Mouse (Mus musculus) liver, embryonic 11.5 days (tissue): ENCODE results near the gene Isyna1. TPM values are rescaled to one million over a fixed set of nuclear protein-coding genes. Genes with fewer than 3 reads are reported as not detected.
"Not testable (repeated sequence)": the region's sequence is repeated elsewhere in the genome, so short reads cannot be mapped to it uniquely, and the experiment has no call there.

ENCODE experiments used
- ATAC-seq: fragments of 200-750 bp; cut with Nextera tagmentation; replicated peaks from 2 replicates; pipeline ENCODE4 v1.8.0; 2017; ENCODE audit warnings: moderate number of reproducible peaks, mild to moderate bottlenecking, moderate TSS enrichment, moderate library complexity; ENCODE audit not compliant: low FRiP score
- DNase-seq: peaks from one replicate; pipeline ENCODE4 v3.0.0-alpha.2; 2017; ENCODE audit warnings: low spot score
- H3K27ac ChIP-seq: fragments of 300-500 bp; sonication (generic); 2 replicates; pipeline ENCODE4 v1.5.1; 2014; ENCODE audit warnings: mild to moderate bottlenecking, low read depth, low read length, control low read depth
- H3K27me3 ChIP-seq: fragments of 300-500 bp; sonication (generic); replicated peaks from 2 replicates; pipeline ENCODE4 v1.6.1; 2014; ENCODE audit warnings: low read length, mixed read lengths; ENCODE audit not compliant: control insufficient read depth, insufficient read depth
- H3K36me3 ChIP-seq: fragments of 300-500 bp; sonication (generic); 2 replicates; pipeline ENCODE4 v1.6.1; 2014; ENCODE audit warnings: mild to moderate bottlenecking, low read length, moderate library complexity, mixed read lengths; ENCODE audit not compliant: control insufficient read depth, insufficient read depth
- H3K4me1 ChIP-seq: fragments of 300-500 bp; sonication (generic); replicated peaks from 2 replicates; pipeline ENCODE4 v1.6.1; 2014; ENCODE audit warnings: low read length, mixed read lengths; ENCODE audit not compliant: control insufficient read depth, insufficient read depth
- H3K4me2 ChIP-seq: fragments of 300-500 bp; sonication (generic); 2 replicates; pipeline ENCODE4 v1.6.1; 2014; ENCODE audit warnings: mild to moderate bottlenecking, control low read depth, moderate library complexity
- H3K4me3 ChIP-seq: fragments of 300-500 bp; sonication (generic); 2 replicates; pipeline ENCODE4 v1.5.1; 2014; ENCODE audit warnings: low read depth, low read length, control low read depth
- H3K9ac ChIP-seq: fragments of 300-500 bp; sonication (generic); 2 replicates; pipeline ENCODE4 v1.6.1; 2014; ENCODE audit warnings: low read depth, low read length, control low read depth
- H3K9me3 ChIP-seq: fragments of 300-500 bp; sonication (generic); 2 replicates; pipeline ENCODE4 v1.6.1; 2016; ENCODE audit warnings: low read length, inconsistent platforms, mixed read lengths; ENCODE audit not compliant: control insufficient read depth
- WGBS: fragments of 180-500 bp; shearing (Covaris S2); extraction: QIAGEN DNeasy Blood & Tissue Kit; methylation state at CpG from one replicate; pipeline ENCODE4 v1.1.7; 2014; 5-methylcytosine and 5-hydroxymethylcytosine counted together
- polyA plus RNA-seq: library from polyadenylated mRNA; unstranded; fragments of >200 nt; fragmentation: Nextera tagmentation; extraction: Ambion mirVana; gene quantifications from 2 replicates; pipeline ENCODE4 v1.2.1, GENCODE M21; 2014

The Isyna1 gene
- polyA plus RNA-seq, 1 experiment from 2014 or later, result 177 TPM

DNA sequence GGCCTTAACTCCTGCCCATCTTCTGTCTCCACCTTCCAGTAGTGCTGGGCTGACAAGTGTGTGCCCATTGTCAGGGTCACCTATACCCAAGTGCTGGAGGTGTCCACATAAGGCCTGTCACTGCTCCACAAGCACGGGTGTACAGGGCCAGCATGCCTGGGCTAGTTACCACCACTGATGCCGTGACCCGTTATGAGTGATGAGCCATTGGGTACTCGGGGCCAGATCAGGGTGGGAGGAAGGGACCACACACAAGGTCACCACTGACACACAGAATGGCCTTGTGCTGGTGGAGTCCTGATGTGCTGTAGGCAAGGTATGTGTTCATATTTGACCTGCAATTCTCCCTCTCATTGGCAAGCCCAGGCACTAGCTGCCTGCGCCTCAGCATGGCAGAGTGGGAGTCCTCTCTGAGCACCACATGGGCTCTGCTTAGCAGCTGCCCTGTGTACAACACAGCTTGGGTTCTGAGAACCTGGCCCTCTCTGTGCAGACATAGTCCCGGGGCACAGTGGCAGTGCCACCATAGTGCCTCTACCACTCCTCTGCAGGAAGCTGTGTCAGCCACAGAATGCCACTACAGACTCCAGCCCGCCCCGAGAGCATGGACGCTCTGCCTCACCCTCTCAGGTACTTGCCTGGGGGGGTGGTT is 9.4 kb upstream of the Isyna1 start:
- no peak for DNase-seq
- Histone ChIP-seq H3K4me2 (no peak overlapping the region), H3K9ac (no peak overlapping the region), H3K4me3 (no peak overlapping the region), H3K4me1 (no peaks in the 10 kb centered on the region), H3K27me3 (no peaks in the 10 kb centered on the region), H3K9me3 (no peaks in the 10 kb centered on the region), H3K27ac (no peak overlapping the region), H3K36me3 (peaks cover 29% of the 10 kb centered on the region)
- WGBS, result 90% methylated on average over 9 of the region's 9 CpGs
- ATAC-seq, result no peak

DNA sequence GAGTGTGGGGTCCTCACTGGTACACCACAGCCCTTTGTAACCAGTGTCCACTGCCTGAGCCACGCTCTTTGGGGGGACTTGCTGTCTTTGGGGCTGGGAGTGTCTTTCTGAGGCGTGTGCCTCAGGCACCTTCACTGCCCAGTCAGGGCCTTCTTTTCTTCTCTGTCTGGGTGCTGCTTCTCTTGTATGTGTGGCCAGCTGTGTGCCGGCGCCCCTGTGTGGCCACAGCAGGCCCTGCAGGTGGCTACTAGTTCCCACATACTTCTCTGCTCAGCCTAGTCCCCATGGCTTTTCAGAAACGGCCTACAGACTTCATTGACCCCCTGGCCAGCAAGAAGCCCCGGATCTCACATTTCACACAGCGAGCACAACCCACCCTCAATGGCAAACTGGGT is 8.9 kb upstream of the Isyna1 start:
- H3K36me3 ChIP-seq, result peaks cover 29% of the 10 kb centered on the region
- no peak overlapping the region for H3K4me2 ChIP-seq
- DNase-seq (no peak), ATAC-seq (peak; percentile 46; the same call in 1 of the 2 replicates)
- no peaks in the 10 kb centered on the region for H3K9me3 ChIP-seq
- WGBS, result 47% methylated on average over 7 of the region's 7 CpGs
- no peak overlapping the region for H3K4me3 ChIP-seq
- H3K27me3 ChIP-seq, result no peaks in the 10 kb centered on the region
- no peaks in the 10 kb centered on the region for H3K4me1 ChIP-seq
- H3K9ac ChIP-seq, result no peak overlapping the region
- no peak overlapping the region for H3K27ac ChIP-seq

DNA sequence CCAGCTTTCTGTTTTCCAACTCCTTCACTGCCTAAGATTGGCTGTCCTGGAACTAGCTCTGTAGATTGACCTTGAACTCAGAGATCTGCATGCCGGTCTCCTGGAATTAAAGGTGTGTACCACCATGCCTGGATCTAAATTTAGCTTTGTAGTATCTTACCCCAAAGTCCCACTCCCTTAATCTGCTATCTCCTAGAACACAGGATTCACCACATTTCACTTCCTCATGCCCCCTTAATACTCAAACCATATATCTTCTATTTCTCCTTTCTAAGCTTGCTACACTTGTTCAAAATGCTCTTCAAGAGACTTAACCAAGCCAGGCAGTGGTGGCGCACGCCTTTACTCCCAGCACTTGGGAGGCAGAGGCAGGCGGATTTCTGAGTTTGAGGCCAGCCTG is 6.2 kb upstream of the Isyna1 start:
- not testable (repeated sequence) for H3K4me2 ChIP-seq, H3K4me1 ChIP-seq, H3K9me3 ChIP-seq, DNase-seq, ATAC-seq, H3K9ac ChIP-seq, H3K27me3 ChIP-seq, H3K27ac ChIP-seq, H3K4me3 ChIP-seq
- WGBS, result 79% methylated on average over 4 of the region's 4 CpGs
- H3K36me3 ChIP-seq, result peaks cover 36% of the 10 kb centered on the region

DNA sequence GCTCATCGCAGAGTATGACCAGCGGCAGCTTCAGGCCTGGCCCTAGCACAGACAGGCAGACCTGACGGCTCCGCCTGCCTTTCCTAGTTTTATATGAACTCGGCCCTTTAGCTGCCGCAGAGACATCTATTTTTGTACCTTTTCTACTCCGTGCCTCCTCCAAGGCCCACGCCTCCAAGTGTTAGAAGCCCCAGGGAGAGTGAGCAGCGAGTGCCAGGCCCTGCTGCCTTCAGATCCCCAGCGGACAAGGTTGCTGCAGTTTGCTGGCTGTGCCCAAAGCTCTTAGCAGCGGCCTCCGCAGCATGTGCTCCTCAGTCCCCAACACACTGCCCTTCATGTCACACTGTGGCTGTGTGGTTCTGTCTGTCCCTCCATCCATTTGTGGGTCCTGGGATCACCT is 2.6 kb upstream of the Isyna1 start:
- Histone ChIP-seq H3K9me3 (no peaks in the 10 kb centered on the region), H3K27ac (no peak overlapping the region), H3K4me1 (peaks cover 25% of the 10 kb centered on the region), H3K9ac (no peak overlapping the region), H3K27me3 (no peaks in the 10 kb centered on the region), H3K4me3 (no peak overlapping the region), H3K4me2 (no peak overlapping the region), H3K36me3 (peaks cover 30% of the 10 kb centered on the region)
- DNase-seq (no peak), ATAC-seq (no peak)
- 91% methylated on average over 12 of the region's 12 CpGs for WGBS

DNA sequence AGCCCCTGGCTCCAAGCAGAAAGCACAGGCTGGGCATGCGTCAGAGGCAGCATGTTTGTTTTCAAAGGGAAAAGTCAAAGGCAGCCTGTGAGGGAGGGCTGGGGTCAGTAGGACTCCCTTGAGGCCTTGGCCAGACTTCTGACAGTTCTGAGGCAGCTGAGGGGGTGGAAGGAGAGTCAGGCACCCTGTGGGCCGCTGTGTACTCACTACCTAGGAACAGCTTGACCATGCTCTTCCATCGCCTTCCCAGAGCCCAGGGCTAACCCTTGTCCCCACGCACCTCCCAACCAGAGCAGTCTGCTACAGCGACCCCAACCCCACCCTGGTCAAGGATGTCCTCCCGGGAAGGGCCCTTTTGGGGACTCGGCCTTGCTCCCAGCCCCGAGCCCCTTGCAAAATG is 1.0 kb upstream of the Isyna1 start:
- ATAC-seq (no peak), DNase-seq (no peak)
- peaks cover 41% of the 10 kb centered on the region for H3K4me1 ChIP-seq

DNA sequence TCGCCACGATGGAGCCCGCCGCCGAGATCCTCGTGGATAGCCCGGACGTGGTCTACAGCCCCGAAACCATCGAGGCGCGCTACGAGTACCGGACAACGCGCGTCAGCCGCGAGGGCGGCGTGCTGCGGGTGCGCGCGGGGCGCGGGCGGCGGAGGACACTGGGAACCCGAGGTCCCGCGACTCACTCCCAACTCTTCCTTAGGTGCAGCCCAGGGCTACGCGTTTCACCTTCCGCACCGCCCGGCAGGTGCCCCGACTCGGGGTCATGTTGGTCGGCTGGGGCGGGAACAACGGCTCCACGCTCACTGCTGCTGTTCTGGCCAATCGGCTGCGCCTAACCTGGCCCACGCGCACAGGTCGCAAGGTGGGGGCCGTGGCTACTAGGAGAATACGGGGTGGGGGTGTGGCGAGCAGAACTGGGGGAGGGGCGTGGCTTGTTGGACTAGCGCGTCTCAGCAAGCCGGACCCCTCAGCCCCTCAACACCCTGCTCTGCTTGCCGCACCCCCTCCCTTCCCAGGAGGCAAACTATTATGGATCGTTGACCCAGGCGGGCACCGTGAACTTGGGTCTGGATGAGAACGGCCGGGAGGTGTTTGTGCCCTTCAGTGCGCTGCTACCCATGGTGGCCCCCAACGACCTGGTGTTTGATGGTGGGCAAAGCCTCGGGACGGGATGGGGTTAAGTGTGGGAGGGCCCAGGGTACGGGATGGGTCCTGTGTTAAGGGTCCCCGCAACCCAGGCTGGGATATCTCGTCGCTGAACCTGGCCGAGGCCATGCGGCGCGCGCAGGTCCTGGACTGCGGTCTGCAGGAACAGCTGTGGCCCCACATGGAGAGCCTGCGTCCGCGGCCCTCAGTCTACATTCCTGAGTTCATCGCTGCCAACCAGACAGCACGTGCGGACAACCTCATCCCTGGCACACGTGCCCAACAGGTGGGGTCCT is 720 bp downstream of the Isyna1 start:
- peaks cover 55% of the 10 kb centered on the region for H3K4me1 ChIP-seq
- no peaks in the 10 kb centered on the region for H3K27me3 ChIP-seq
- WGBS, result 6% methylated on average over 82 of the region's 82 CpGs
- peaks cover 33% of the 10 kb centered on the region for H3K36me3 ChIP-seq
- no peaks in the 10 kb centered on the region for H3K9me3 ChIP-seq
- DNase-seq, result peak; percentile 71
- peak overlapping the region; percentile 62 for H3K4me3 ChIP-seq
- H3K9ac ChIP-seq, result peak overlapping the region; percentile 70
- H3K4me2 ChIP-seq, result peak overlapping the region; percentile 90
- peak; percentile 14; the same call in 1 of the 2 replicates for ATAC-seq
- H3K27ac ChIP-seq, result peak overlapping the region; percentile 66

More for the DNA sequence above, 1.0 kb upstream of the Isyna1 start:
- peak overlapping the region; percentile 90 for H3K4me2 ChIP-seq
- H3K9ac ChIP-seq, result peak overlapping the region; percentile 70
- H3K4me3 ChIP-seq, result peak overlapping the region; percentile 62
- H3K27me3 ChIP-seq, result no peaks in the 10 kb centered on the region
- WGBS, result 60% methylated on average over 8 of the region's 8 CpGs
- no peaks in the 10 kb centered on the region for H3K9me3 ChIP-seq
- H3K36me3 ChIP-seq, result peaks cover 35% of the 10 kb centered on the region
- peak overlapping the region; percentile 66 for H3K27ac ChIP-seq

DNA sequence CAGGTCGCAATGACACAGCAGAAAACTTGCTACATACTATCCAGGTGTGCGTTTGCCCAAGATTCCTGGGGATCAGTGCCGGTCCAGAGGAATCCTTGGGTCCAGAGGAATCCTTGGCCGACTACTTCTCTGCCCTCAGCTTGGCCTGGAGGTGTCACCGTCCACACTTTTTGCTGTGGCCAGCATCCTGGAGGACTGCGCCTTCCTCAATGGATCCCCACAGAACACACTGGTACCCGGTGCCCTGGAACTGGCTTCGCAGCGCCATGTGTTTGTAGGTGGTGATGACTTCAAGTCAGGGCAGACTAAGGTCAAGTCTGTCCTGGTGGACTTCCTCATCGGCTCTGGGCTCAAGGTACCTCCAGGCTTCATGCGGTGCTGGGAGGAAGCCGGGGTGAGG is 1.6 kb downstream of the Isyna1 start:
- no peaks in the 10 kb centered on the region for H3K9me3 ChIP-seq
- ATAC-seq, result no peak

DNA sequence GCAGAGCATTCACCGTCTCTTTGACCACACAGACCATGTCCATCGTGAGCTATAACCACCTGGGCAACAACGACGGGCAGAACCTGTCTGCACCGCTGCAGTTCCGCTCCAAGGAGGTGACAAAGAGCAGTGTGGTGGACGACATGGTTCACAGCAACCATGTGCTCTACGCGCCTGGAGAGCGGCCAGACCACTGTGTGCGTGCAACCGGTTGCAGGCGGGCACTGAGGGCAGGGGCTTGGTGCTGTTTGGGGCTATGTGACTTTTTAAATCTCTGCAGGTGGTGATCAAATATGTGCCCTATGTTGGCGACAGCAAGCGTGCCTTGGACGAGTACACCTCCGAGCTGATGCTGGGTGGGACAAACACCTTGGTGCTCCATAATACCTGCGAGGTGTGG is 2.0 kb downstream of the Isyna1 start:
- H3K36me3 ChIP-seq, result peaks cover 28% of the 10 kb centered on the region
- H3K4me3 ChIP-seq, result peak overlapping the region; percentile 62; the same call in 1 of the 2 replicates
- no peak for DNase-seq
- WGBS, result 90% methylated on average over 18 of the region's 18 CpGs
- H3K9ac ChIP-seq, result no peak overlapping the region
- peaks cover 68% of the 10 kb centered on the region for H3K4me1 ChIP-seq
- peak overlapping the region; percentile 90 for H3K4me2 ChIP-seq
- ATAC-seq, result no peak
- H3K27ac ChIP-seq, result no peak overlapping the region
- no peaks in the 10 kb centered on the region for H3K27me3 ChIP-seq
- H3K9me3 ChIP-seq, result no peaks in the 10 kb centered on the region

More for the DNA sequence above, 1.6 kb downstream of the Isyna1 start:
- Histone ChIP-seq H3K27ac (no peak overlapping the region), H3K9ac (no peak overlapping the region), H3K4me3 (peak overlapping the region; percentile 62), H3K36me3 (peaks cover 29% of the 10 kb centered on the region), H3K27me3 (no peaks in the 10 kb centered on the region), H3K4me1 (peaks cover 64% of the 10 kb centered on the region), H3K4me2 (peak overlapping the region; percentile 90)
- WGBS, result 84% methylated on average over 12 of the region's 12 CpGs
- DNase-seq, result no peak
